Mouse (Mus musculus): ENCODE results near the gene Ano2. TPM values are rescaled to one million over a fixed set of nuclear protein-coding genes. Genes with fewer than 3 reads are reported as not detected.

The Ano2 gene
- not detected for total RNA-seq (2021)
- long read RNA-seq, experiment 1 = 0 reads
- long read RNA-seq, experiment 2 = 0 reads

- intact Hi-C loops (cut with DNase I) = no loop called here
- DNase-seq = no peak
These were observed at the start of gene Ano2 for GRCm38 (mm10) chr6:125690057-125690703. Gene Ano2, plus strand, starts transcription at chr6:125690419.

GRCm38 (mm10) chr6:125640486-125640885 is 49.7 kb upstream of the Ano2 start:
- intact Hi-C loops (cut with DNase I) = no loop called here
- DNase-seq = no peak

GRCm38 (mm10) chr6:125641146-125641545 is 49.1 kb upstream of the Ano2 start:
- DNase-seq = no peak
- intact Hi-C loops (cut with DNase I) = no loop called here

- intact Hi-C loops (cut with DNase I) = no loop called here
- no peak for DNase-seq
These were observed 41.3 kb upstream of the Ano2 start for GRCm38 (mm10) chr6:125648964-125649363.

- intact Hi-C loops (cut with DNase I) = no loop called here
- DNase-seq = no peak
These were observed 38.9 kb upstream of the Ano2 start for GRCm38 (mm10) chr6:125651335-125651734.

- intact Hi-C loops (cut with DNase I) = no loop called here
These were observed 36.8 kb upstream of the Ano2 start for GRCm38 (mm10) chr6:125653416-125653815.

GRCm38 (mm10) chr6:125656921-125657320 is 33.3 kb upstream of the Ano2 start:
- intact Hi-C loops (cut with DNase I) = no loop called here
- no peak for DNase-seq

More at GRCm38 (mm10) chr6:125653416-125653815, 36.8 kb upstream of the Ano2 start:
- DNase-seq = no peak

- intact Hi-C loops (cut with DNase I) = no loop called here
- DNase-seq = no peak
These were observed 32.3 kb upstream of the Ano2 start for GRCm38 (mm10) chr6:125657966-125658365.

GRCm38 (mm10) chr6:125661106-125661877 is 28.9 kb upstream of the Ano2 start:
- intact Hi-C loops (cut with DNase I) = loop anchor here (1.0 to 5.0 kb wide), 3 partner anchors 39 to 240 kb away; no protein-coding TSS in a partner anchor
- DNase-seq = peak; percentile 77 to 84

- no peak for DNase-seq
- intact Hi-C loops (cut with DNase I) = loop anchor here (5.0 kb wide), 1 partner anchor 57 kb away; no protein-coding TSS in a partner anchor
These were observed 26.3 kb upstream of the Ano2 start for GRCm38 (mm10) chr6:125663906-125664305.

- intact Hi-C loops (cut with DNase I) = no loop called here
- DNase-seq = no peak
These were observed 18.4 kb upstream of the Ano2 start for GRCm38 (mm10) chr6:125671835-125672234.

GRCm38 (mm10) chr6:125678492-125678891 is 11.7 kb upstream of the Ano2 start:
- intact Hi-C loops (cut with DNase I) = no loop called here
- no peak for DNase-seq

- no peak for DNase-seq
- intact Hi-C loops (cut with DNase I) = no loop called here
These were observed 9.6 kb upstream of the Ano2 start for GRCm38 (mm10) chr6:125680613-125681012.

- intact Hi-C loops (cut with DNase I) = no loop called here
- no peak for DNase-seq
These were observed 4.8 kb upstream of the Ano2 start for GRCm38 (mm10) chr6:125685420-125685819.

- intact Hi-C loops (cut with DNase I) = no loop called here
- no peak for DNase-seq
These were observed 2.2 kb upstream of the Ano2 start for GRCm38 (mm10) chr6:125687986-125688385.

GRCm38 (mm10) chr6:125701146-125701545 is 10.9 kb downstream of the Ano2 start:
- no peak for DNase-seq
- intact Hi-C loops (cut with DNase I) = no loop called here

GRCm38 (mm10) chr6:125711261-125711660 is 21.0 kb downstream of the Ano2 start:
- no peak for DNase-seq
- intact Hi-C loops (cut with DNase I) = no loop called here

GRCm38 (mm10) chr6:125726408-125726807 is 36.2 kb downstream of the Ano2 start:
- intact Hi-C loops (cut with DNase I) = no loop called here
- no peak for DNase-seq

GRCm38 (mm10) chr6:125727484-125727911 is 37.3 kb downstream of the Ano2 start:
- intact Hi-C loops (cut with DNase I) = no loop called here
- no peak for DNase-seq

- intact Hi-C loops (cut with DNase I) = no loop called here
- no peak for DNase-seq
These were observed 39.3 kb downstream of the Ano2 start for GRCm38 (mm10) chr6:125729471-125729870.

- intact Hi-C loops (cut with DNase I) = no loop called here
These were observed 39.8 kb downstream of the Ano2 start for GRCm38 (mm10) chr6:125729986-125730535.

More at GRCm38 (mm10) chr6:125729986-125730535, 39.8 kb downstream of the Ano2 start:
- no peak for DNase-seq
